Mouse (Mus musculus): ENCODE results near the gene Lypd8.

DNA sequence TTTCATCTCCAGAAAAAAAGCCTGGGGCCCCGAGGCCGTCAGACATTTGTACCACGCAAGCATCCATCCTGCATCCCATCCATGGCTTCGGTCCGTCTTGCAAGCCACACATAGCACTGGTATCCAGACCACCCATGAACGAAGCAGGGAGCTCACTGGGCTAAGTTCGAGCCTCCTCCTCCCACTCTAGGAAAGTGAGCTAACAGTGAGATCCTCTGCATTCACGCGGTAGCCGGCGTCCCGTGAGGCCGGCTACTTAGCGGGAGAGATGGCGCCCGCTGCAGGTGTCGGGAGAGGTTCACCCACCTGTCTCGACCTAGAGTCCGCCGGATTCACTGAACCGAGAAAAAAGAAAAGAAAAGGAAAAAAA lies 49.0 kb upstream of the Lypd8 start:
- TF ChIP-seq CTCF (IDR thresholded peaks at IDR 0.05; ENCODE audit: low read depth, low read length) (no peak), POLR2A (IDR thresholded peaks at IDR 0.05; ENCODE audit: insufficient read depth, low read length) (no peak), EP300 (IDR thresholded peaks at IDR 0.05; ENCODE audit: insufficient read depth, low read depth, low read length) (no peak)
